Mouse (Mus musculus): ENCODE data around the gene Zbtb42. TPM values are rescaled to one million over a fixed set of nuclear protein-coding genes. Genes with fewer than 3 reads are reported as not detected.

Gene Zbtb42
- polyA plus RNA-seq, 1 experiment from 2014 or later: 1.8 TPM

DNA sequence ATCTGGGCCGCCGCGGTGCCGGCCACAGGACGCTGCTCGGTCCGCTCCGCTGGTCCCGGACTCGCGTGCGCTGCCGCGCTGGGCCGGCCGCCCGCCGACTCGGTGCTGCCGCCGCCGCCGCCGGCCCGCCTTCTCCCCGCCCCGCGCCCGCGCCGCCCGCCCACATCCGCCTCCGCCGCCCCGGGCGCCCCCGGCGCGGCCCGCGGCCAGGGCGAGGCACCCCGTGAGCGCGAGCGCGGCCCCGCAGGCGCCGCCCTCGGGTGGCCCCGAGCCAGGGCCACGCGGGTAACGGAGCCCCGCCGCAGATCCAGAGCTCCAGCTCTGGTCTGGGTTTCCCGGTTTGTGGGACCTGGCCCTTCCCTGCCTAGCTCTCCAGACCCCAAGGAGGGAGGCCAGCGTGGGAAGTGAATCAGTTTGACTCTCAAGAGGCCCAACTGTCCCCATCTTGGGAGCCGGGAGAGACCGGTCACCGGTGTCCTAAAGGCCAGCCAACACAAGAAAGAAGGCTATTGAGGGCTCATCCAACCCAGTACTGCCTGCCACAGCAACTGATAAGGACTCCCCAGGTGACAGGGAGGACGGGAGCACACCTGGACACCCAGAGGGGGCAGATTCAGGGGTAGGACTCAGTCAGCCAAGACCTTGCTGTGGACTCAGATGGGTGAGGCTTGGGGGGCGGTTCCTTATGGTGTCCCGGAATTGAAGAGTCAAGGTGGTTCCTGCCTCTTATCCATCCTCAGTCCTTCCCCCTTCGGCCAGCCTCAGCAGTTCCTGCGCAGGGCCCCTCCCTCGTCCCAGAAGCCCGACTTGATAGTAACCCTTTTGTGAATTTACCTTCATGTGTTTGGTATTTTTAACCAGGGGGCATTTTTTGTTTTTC is 4.3 kb upstream of the Zbtb42 start, which contains the start of gene Akt1:
TSS of gene Akt1 (minus strand) at position 753 of the 880 bp plus-strand sequence.
- under 1% methylated on average over 47 of the region's 70 CpGs for WGBS
- Histone ChIP-seq H3K4me3 (replicated peaks) (peak within 1 kb of the TSS; percentile 90), H3K27ac (replicated peaks) (peak within 1 kb of the TSS; percentile 93)

DNA sequence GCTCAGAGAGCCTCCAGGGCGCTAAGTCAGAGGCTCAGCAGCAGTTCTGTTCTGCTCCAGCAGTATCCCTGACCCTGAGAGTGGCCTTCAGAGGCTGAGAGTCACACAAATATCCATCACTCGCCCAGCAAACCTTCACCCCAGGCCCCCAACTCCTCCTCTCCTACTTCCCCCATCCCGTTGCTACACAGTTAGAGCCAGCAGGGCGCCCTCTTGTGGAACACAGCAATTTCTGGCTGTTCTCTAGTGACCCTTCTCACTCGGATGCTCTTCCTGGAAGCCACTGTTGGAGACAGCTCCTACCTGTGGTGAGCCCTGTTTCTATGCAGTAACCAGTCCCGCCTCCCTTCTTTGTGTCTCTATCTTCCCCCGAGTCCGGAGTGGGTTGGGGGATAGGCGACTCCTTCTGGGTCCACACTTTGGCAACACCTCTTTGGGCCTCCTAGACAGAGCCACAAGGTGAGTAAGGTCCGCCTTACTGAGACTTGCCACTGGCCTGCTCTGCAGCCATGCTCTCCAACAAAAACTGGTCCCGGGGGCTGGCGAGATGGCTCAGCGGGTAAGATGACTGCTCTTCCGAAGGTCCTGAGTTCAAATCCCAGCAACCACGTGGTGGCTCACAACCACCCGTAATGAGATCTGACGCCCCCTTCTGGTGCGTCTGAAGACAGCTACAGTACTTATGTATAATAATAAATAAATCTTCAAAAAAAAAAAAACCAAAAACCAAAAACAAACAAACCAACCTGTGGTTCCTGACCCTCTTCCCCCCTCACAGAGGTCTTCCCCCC is 3.2 kb upstream of the Zbtb42 start:
- H3K36me3 ChIP-seq: peaks cover 6% of the 10 kb centered on the region; the same call in 1 of the 2 replicates
- 15% methylated on average over 18 of the region's 18 CpGs for WGBS
- peaks cover 29% of the 10 kb centered on the region for H3K27me3 ChIP-seq (replicated peaks)
- H3K4me3 ChIP-seq (replicated peaks): peak overlapping the region; percentile 90
- 0 out of 2 replicates have a peak overlapping the region, but pooled peaks have one; percentile 97 for H3K9ac ChIP-seq (replicated peaks)
- ATAC-seq (ENCODE audit: low FRiP score): peak; percentile 41
- peak overlapping the region; percentile 93 for H3K27ac ChIP-seq (replicated peaks)
- H3K4me1 ChIP-seq: peaks cover 72% of the 10 kb centered on the region
- H3K9me3 ChIP-seq (replicated peaks): no peaks in the 10 kb centered on the region
- H3K4me2 ChIP-seq: peak overlapping the region; percentile 95

More for the DNA sequence above, 4.3 kb upstream of the Zbtb42 start, which contains the start of gene Akt1:
- ATAC-seq (ENCODE audit: low FRiP score): peak; percentile 34; the same call in 1 of the 2 replicates
- peaks cover 69% of the 10 kb centered on the region for H3K4me1 ChIP-seq
- no peaks in the 10 kb centered on the region for H3K9me3 ChIP-seq (replicated peaks)
- peak within 1 kb of the TSS; percentile 95 for H3K4me2 ChIP-seq
- H3K36me3 ChIP-seq: peaks cover 17% of the 10 kb centered on the region
- H3K27me3 ChIP-seq (replicated peaks): peaks cover 18% of the 10 kb centered on the region
- H3K9ac ChIP-seq (replicated peaks): peak within 1 kb of the TSS; percentile 97

- Histone ChIP-seq H3K4me3 (replicated peaks) (no peak overlapping the region), H3K27me3 (replicated peaks) (peaks cover 43% of the 10 kb centered on the region), H3K9ac (replicated peaks) (no peak overlapping the region), H3K9me3 (replicated peaks) (no peaks in the 10 kb centered on the region), H3K4me1 (peaks cover 56% of the 10 kb centered on the region), H3K27ac (replicated peaks) (no peak overlapping the region), H3K4me2 (no peak overlapping the region), H3K36me3 (no peaks in the 10 kb centered on the region)
- no peak for ATAC-seq (ENCODE audit: low FRiP score)
- WGBS: 61% methylated on average over 5 of the region's 5 CpGs
Observed at GRCm38 (mm10) chr12:112677076-112677475, 1.6 kb upstream of the Zbtb42 start.

DNA sequence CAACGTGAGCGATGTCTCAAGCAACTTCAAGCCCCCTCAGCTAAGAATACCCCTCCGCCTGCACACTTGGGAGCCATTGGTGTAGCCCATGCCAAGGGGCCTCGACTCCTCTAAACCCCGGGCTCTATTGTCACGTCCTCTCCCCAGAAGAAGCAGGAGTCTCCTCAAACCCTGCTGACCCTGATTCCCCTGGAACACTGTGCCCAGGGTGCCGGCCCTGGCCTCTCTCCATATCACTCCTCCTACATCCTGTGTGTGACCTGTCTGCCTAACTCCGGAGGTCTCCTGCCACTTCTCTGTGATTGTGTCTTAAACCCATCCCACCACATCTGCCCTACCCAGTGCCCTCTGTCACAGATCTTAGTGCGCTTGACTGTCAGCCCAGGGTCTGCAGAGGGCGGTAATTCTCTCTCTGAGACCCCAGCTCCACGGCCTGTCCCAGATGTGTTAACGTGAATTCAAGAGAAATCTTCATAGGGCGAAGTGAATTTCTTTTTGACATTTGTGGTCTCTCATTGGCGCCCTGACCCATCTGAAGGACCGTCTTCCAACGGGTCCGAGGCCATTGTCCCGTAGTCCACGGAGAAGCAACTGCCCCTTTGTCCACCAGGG is 579 bp upstream of the Zbtb42 start:
- Histone ChIP-seq H3K9ac (replicated peaks) (peak overlapping the region; percentile 47; the same call in 1 of the 2 replicates), H3K4me3 (replicated peaks) (peak overlapping the region; percentile 54), H3K36me3 (no peaks in the 10 kb centered on the region), H3K9me3 (replicated peaks) (no peaks in the 10 kb centered on the region), H3K27ac (replicated peaks) (no peak overlapping the region), H3K4me1 (peaks cover 46% of the 10 kb centered on the region), H3K27me3 (replicated peaks) (peaks cover 43% of the 10 kb centered on the region), H3K4me2 (peak overlapping the region; percentile 96)
- WGBS: 18% methylated on average over 19 of the region's 19 CpGs
- ATAC-seq (ENCODE audit: low FRiP score): no peak

DNA sequence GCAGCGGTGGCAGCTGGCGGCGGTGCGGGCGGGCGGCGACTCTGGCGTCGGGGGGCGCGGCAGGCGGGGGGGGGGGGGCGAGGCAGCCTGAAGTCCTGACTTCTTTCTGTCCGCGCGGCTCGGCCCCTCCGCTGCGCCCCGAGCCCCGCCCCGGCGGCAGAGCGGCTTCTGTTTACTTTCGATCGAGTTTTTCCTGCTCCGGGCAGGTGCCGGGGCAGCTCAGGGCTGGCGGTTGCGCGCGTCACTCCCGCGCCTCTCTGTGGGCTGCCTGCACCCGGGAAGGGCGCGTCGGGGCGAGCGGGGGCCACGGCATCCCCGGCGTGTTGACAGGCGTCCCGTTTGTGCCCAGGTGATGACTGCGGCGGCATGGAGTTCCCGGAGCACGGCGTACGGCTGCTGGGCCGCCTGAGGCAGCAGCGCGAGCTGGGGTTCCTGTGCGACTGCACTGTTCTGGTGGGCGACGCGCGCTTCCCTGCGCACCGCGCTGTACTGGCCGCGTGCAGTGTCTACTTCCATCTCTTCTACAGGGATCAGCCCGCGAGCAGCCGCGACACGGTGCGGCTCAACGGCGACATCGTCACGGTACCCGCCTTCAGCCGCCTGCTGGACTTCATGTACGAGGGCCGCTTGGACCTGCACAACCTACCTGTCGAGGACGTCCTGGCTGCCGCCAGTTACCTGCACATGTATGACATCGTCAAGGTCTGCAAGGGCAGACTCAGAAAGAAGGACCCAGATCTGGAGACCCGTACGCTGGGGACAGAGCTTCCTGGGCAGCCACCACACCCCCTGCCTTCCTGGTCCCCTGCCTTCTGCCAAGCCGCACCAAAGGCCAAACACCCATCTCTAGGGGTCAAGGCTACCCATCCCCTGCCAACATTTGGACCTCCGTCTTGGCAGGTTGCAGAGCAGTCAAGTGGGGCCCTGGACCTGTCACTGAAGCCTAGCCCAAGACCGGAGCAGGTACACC is 684 bp downstream of the Zbtb42 start:
- H3K27ac ChIP-seq (replicated peaks): no peak overlapping the region
- H3K9me3 ChIP-seq (replicated peaks): no peaks in the 10 kb centered on the region
- 0 out of 2 replicates have a peak, but pooled peaks have one; percentile 27 for ATAC-seq (ENCODE audit: low FRiP score)
- H3K4me3 ChIP-seq (replicated peaks): peak overlapping the region; percentile 54
- H3K9ac ChIP-seq (replicated peaks): peak overlapping the region; percentile 47
- peak overlapping the region; percentile 96 for H3K4me2 ChIP-seq
- H3K4me1 ChIP-seq: peaks cover 44% of the 10 kb centered on the region
- H3K27me3 ChIP-seq (replicated peaks): peaks cover 43% of the 10 kb centered on the region
- no peaks in the 10 kb centered on the region for H3K36me3 ChIP-seq
- WGBS: 4% methylated on average over 70 of the region's 87 CpGs

DNA sequence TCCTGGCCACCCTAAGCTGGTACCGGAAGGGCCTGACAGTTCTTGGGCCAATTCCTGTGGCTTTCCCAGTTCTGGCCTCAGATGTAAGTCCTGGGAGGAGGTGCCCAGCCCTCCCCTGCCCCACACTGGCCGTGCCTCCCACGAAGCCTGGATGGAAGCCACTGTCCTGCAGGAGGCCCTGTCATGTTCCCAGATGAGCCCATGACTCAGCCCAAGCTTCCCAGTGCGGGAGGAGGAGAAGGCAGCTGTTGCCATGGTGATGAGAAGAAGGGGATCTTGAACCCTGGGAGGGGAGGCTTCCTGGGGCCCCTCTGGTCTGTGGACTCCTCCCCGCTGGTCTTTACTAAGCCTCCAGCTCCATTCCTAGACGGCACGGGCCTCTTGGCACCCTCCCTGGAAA is 4.7 kb downstream of the Zbtb42 start:
- Histone ChIP-seq H3K9ac (replicated peaks) (no peak overlapping the region), H3K27ac (replicated peaks) (no peak overlapping the region), H3K4me2 (no peak overlapping the region), H3K4me3 (replicated peaks) (no peak overlapping the region), H3K9me3 (replicated peaks) (no peaks in the 10 kb centered on the region), H3K27me3 (replicated peaks) (peaks cover 30% of the 10 kb centered on the region), H3K4me1 (peaks cover 18% of the 10 kb centered on the region), H3K36me3 (no peaks in the 10 kb centered on the region)
- 53% methylated on average over 7 of the region's 7 CpGs for WGBS
- ATAC-seq (ENCODE audit: low FRiP score): no peak

- no peak overlapping the region for H3K27ac ChIP-seq (replicated peaks)
- H3K9ac ChIP-seq (replicated peaks): no peak overlapping the region
- H3K4me2 ChIP-seq: no peak overlapping the region
- no peak overlapping the region for H3K4me3 ChIP-seq (replicated peaks)
- no peaks in the 10 kb centered on the region for H3K27me3 ChIP-seq (replicated peaks)
- no peaks in the 10 kb centered on the region for H3K9me3 ChIP-seq (replicated peaks)
- 80% methylated on average over 15 of the region's 15 CpGs for WGBS
- no peaks in the 10 kb centered on the region for H3K36me3 ChIP-seq
- no peak for ATAC-seq (ENCODE audit: low FRiP score)
- H3K4me1 ChIP-seq: peaks cover 10% of the 10 kb centered on the region
Observed at GRCm38 (mm10) chr12:112688458-112688857, 9.8 kb downstream of the Zbtb42 start.

DNA sequence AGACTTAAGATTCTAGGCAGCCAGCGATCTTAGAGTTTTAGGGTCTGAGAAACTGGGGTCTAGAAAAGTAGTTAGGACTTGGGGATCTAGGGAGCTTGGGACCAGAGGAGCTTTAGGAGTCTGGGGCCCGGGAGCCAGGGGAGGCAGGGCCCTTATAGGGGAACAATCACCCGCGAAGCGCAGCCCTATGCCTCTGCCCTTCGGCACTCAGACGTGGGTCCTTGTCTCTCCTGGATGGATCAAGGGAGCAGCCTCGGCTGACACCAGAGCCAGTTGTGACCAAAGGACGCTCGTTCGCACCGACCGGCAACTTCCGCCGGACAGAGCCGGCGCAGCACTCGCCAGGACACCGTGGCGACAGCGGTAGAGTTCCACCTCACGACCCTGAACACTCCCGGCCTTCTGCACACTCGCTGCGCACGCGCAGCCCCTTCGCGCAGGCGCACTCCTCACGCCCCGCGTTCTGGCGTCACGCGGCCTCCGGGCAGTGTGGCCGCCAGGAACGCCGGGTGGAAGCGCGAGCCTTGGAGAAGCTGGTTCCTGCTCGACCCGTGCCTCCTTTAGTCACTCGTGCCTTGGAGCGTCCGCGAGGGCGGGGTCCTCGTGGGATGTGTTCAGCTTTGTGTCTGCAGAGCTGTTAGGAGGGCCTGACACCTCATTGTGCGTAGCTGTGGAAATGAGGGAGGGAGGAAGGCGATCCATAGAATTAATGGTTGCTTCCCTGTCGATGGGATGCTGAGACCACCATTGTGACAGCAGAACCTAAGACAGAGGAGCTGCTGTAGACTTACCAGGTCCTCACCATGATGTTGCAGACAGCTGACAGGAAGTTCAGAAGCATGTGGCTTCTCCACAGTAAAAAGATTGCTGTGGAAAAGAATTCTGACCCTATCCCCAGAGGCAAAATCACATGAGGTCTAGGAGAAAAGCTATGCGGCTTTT is 14.8 kb downstream of the Zbtb42 start:
- Histone ChIP-seq H3K9ac (replicated peaks) (peak overlapping the region; percentile 93), H3K4me1 (peaks cover 17% of the 10 kb centered on the region), H3K36me3 (no peaks in the 10 kb centered on the region), H3K27ac (replicated peaks) (peak overlapping the region; percentile 95), H3K27me3 (replicated peaks) (no peaks in the 10 kb centered on the region), H3K4me2 (peak overlapping the region; percentile 76), H3K9me3 (replicated peaks) (no peaks in the 10 kb centered on the region), H3K4me3 (replicated peaks) (peak overlapping the region; percentile 69)
- WGBS: 2% methylated on average over 54 of the region's 54 CpGs
- ATAC-seq (ENCODE audit: low FRiP score): peak; percentile 93

DNA sequence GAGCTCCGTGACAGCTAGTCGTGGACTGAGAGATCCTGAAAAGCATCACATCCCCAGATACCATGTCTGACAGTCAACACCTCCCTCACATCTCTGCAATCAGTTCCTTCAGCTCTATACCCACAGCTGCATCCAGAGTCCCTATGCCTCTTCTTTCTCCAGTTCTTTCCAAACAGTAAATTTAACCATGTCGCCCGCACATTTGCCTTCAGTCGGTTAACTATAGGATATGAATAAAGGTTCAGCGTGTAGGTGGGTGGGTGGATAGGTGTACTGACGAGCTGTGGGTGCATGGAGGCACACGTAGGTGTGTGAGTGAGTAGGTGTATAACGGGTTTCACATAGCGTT is 15.5 kb downstream of the Zbtb42 start:
- WGBS: 73% methylated on average over 10 of the region's 10 CpGs
- Histone ChIP-seq H3K27me3 (replicated peaks) (no peaks in the 10 kb centered on the region), H3K36me3 (no peaks in the 10 kb centered on the region), H3K4me2 (peak overlapping the region; percentile 76), H3K4me3 (replicated peaks) (peak overlapping the region; percentile 69), H3K27ac (replicated peaks) (peak overlapping the region; percentile 95), H3K9me3 (replicated peaks) (no peaks in the 10 kb centered on the region), H3K9ac (replicated peaks) (peak overlapping the region; percentile 93), H3K4me1 (peaks cover 17% of the 10 kb centered on the region)
- ATAC-seq (ENCODE audit: low FRiP score): peak; percentile 28; the same call in 1 of the 2 replicates
